Mouse (Mus musculus): ENCODE results near the gene Nap1l4.

Gene Nap1l4

GRCm38 (mm10) chr7:143475876-143476275, 73.0 kb downstream of the Nap1l4 start:
- no peak for DNase-seq

- DNase-seq = peak in 1 of 2 experiments; percentile 42
These were observed 74.1 kb downstream of the Nap1l4 start for GRCm38 (mm10) chr7:143474811-143475210.

GRCm38 (mm10) chr7:143473347-143474101, 75.4 kb downstream of the Nap1l4 start, which contains the start of gene Slc22a18:
Gene Slc22a18 (plus strand): TSS chr7:143473736.
- DNase-seq = peak; percentile 75 to 82

GRCm38 (mm10) chr7:143469946-143470345, 79.0 kb downstream of the Nap1l4 start:
- peak; percentile 52 to 73 for DNase-seq

- DNase-seq = no peak
These were observed 81.2 kb downstream of the Nap1l4 start for GRCm38 (mm10) chr7:143467714-143468113.

- peak; percentile 68 to 72 for DNase-seq
These were observed 82.7 kb downstream of the Nap1l4 start for GRCm38 (mm10) chr7:143466099-143466677.

GRCm38 (mm10) chr7:143464811-143465560, 83.9 kb downstream of the Nap1l4 start:
- DNase-seq = peak; percentile 51 to 65

GRCm38 (mm10) chr7:143463865-143464415, 85.0 kb downstream of the Nap1l4 start:
- DNase-seq = peak; percentile 74 to 75
